Mouse (Mus musculus): ENCODE results near the gene Pttg1. TPM values are rescaled to one million over a fixed set of nuclear protein-coding genes. Genes with fewer than 3 reads are reported as not detected.

Gene Pttg1
- 88.3 and 88.4 TPM in 2 replicates for polyA plus RNA-seq (2015; fragmentation: Nextera tagmentation; extraction: Ambion mirVana)

DNA sequence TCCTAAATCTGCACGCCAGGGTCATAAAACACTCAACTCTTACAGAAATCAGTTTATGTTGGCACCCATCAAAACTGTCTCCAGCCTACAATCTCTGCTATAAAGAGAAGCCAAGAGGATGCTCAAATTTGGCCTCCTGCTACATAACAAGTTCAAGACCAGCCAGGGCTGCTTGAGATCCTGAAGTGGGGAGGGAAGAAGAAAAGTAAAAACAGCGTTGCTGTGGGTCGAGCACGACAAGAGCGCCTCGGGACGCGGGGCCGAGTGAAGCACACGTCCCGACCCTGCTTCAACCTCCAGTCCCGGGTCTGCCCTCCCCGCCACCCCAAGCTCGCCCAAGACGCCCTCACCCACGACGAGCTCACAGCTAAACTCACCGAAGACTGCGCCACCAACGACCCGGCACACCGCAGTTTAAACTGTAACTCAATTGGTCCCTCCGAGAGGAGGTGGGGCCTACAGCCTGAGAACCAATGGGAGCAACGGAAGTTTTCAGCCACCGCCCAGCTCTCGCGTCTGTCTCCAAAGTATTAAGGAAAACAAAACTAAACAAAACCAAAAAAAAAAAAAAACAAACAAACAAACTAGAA, at the start of gene Pttg1:
Pttg1 (minus strand) TSS at position 428 of the 590 bp plus-strand sequence.
- ATAC-seq = peak; percentile 96
- Histone ChIP-seq H3K4me2 (replicated peaks; ENCODE audit: low read depth) (peak within 1 kb of the TSS; percentile 70), H3K4me1 (replicated peaks; ENCODE audit: control insufficient read depth, insufficient read depth, low read length) (no peaks in the 10 kb centered on the region), H3K27me3 (replicated peaks; ENCODE audit: control insufficient read depth, insufficient read depth, low read length) (no peaks in the 10 kb centered on the region), H3K27ac (ENCODE audit: low read depth, low read length) (no peak within 1 kb of the TSS), H3K36me3 (ENCODE audit: control insufficient read depth, insufficient read depth) (peaks cover 20% of the 10 kb centered on the region; the same call in 1 of the 2 replicates), H3K9ac (ENCODE audit: low read depth, low read length) (peak within 1 kb of the TSS; percentile 63), H3K9me3 (ENCODE audit: control insufficient read depth) (no peaks in the 10 kb centered on the region), H3K4me3 (ENCODE audit: low read depth, low read length) (peak within 1 kb of the TSS; percentile 61)
- WGBS = 2% methylated on average over 27 of the region's 27 CpGs
- TF ChIP-seq CTCF (IDR thresholded peaks at IDR 0.05; ENCODE audit: low read depth) = 0 out of 2 replicates have a peak, but pooled peaks have one; percentile 8

DNA sequence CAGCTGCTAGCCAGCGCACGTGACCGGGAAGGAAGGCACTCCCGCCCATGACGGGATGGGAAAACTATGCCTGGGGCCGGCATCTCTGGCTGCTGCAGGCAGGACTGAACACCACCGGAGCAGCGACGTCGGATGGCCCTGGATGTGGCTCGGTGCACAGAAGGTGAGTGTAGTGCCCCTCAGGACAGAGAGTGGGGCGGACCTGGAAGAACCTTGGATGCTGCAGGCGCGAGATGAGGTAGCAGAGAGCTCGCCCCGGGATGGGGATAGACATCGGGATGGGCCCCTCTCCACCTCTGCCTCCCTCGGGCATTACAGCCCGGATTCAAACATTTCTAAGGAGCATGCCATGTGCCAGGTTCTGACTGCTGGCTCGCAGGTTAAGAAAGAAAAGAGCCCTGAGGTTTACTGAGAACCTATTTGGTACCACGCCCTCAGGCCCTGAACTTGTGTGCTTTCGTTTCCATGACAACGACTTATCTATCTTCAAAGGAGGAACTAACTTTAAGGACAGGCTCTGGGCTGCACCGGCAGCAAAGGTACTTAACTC, 48.2 kb upstream of the Pttg1 start, which contains the start of gene C1qtnf2:
C1qtnf2 (plus strand) TSS at position 52 of the 550 bp plus-strand sequence.
- TF ChIP-seq CTCF (IDR thresholded peaks at IDR 0.05; ENCODE audit: low read depth) = no peak
- Histone ChIP-seq H3K9ac (ENCODE audit: low read depth, low read length) (no peak within 1 kb of the TSS; the same call in 1 of the 2 replicates), H3K4me3 (ENCODE audit: low read depth, low read length) (peak within 1 kb of the TSS; percentile 31), H3K27me3 (replicated peaks; ENCODE audit: control insufficient read depth, insufficient read depth, low read length) (no peaks in the 10 kb centered on the region), H3K4me1 (replicated peaks; ENCODE audit: control insufficient read depth, insufficient read depth, low read length) (no peaks in the 10 kb centered on the region), H3K36me3 (ENCODE audit: control insufficient read depth, insufficient read depth) (no peaks in the 10 kb centered on the region), H3K4me2 (replicated peaks; ENCODE audit: low read depth) (peak within 1 kb of the TSS; percentile 64), H3K27ac (ENCODE audit: low read depth, low read length) (no peak within 1 kb of the TSS), H3K9me3 (ENCODE audit: control insufficient read depth) (no peaks in the 10 kb centered on the region)
- 4% methylated on average over 24 of the region's 24 CpGs for WGBS
- peak; percentile 63 for ATAC-seq

DNA sequence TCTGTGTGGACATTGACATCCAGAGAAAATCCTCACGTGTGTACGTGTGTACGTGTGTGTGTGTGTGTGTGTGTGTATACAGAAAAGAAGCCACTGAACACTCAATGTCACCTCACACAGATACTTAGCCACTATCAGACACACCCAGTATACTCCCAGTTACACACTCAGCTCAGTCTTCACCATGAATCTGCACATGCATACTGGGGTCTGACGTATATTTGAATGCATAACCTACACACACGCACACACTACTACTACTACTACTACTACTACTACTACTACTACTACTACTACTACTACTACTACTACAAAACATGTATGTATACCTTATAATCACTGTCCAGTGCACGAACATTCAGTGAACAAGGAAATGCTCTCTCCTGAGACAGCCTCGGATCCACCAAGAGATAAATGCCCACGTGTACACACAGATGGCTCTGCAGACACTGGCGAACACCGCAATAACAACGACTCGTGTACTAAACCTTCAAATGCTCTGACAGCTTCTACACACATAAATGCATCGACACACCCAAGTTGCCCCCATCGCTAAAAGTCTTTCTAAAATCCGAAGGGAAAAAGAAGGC, 47.7 kb upstream of the Pttg1 start:
- WGBS = 38% methylated on average over 15 of the region's 15 CpGs
- no peak overlapping the region for H3K27ac ChIP-seq (ENCODE audit: low read depth, low read length)
- H3K4me3 ChIP-seq (ENCODE audit: low read depth, low read length) = peak overlapping the region; percentile 31
- H3K4me2 ChIP-seq (replicated peaks; ENCODE audit: low read depth) = peak overlapping the region; percentile 64
- TF ChIP-seq CTCF (IDR thresholded peaks at IDR 0.05; ENCODE audit: low read depth) = no peak
- H3K36me3 ChIP-seq (ENCODE audit: control insufficient read depth, insufficient read depth) = no peaks in the 10 kb centered on the region
- no peak overlapping the region for H3K9ac ChIP-seq (ENCODE audit: low read depth, low read length)
- no peaks in the 10 kb centered on the region for H3K4me1 ChIP-seq (replicated peaks; ENCODE audit: control insufficient read depth, insufficient read depth, low read length)
- no peaks in the 10 kb centered on the region for H3K27me3 ChIP-seq (replicated peaks; ENCODE audit: control insufficient read depth, insufficient read depth, low read length)
- ATAC-seq = no peak
- no peaks in the 10 kb centered on the region for H3K9me3 ChIP-seq (ENCODE audit: control insufficient read depth)

DNA sequence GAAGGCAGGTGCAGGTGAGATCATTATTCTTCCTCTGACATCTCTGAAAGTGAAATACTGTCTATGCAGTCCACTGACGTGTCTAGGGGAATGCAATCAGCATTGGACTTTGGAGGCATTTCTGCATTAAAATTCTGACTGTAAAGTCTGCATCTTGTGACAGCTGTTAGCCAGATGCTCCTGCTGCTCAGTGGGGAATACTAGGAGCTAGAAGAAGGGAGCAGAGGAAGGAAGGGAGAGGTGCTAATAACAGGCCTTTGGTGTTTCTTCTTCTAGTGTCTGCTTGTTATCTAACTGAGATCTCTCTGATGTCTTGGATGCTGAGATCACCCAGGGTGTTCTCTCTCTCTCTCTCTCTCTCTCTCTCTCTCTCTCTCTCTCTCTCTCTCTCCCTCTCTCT, 47.1 kb upstream of the Pttg1 start:
- H3K9me3 ChIP-seq (ENCODE audit: control insufficient read depth) = no peaks in the 10 kb centered on the region
- no peak overlapping the region for H3K27ac ChIP-seq (ENCODE audit: low read depth, low read length)
- no peak overlapping the region for H3K4me2 ChIP-seq (replicated peaks; ENCODE audit: low read depth)
- WGBS = 34% methylated on average over 1 of the region's 1 CpGs
- no peaks in the 10 kb centered on the region for H3K27me3 ChIP-seq (replicated peaks; ENCODE audit: control insufficient read depth, insufficient read depth, low read length)
- no peaks in the 10 kb centered on the region for H3K4me1 ChIP-seq (replicated peaks; ENCODE audit: control insufficient read depth, insufficient read depth, low read length)
- ATAC-seq = no peak
- H3K36me3 ChIP-seq (ENCODE audit: control insufficient read depth, insufficient read depth) = no peaks in the 10 kb centered on the region
- H3K9ac ChIP-seq (ENCODE audit: low read depth, low read length) = no peak overlapping the region
- TF ChIP-seq CTCF (IDR thresholded peaks at IDR 0.05; ENCODE audit: low read depth) = no peak
- no peak overlapping the region for H3K4me3 ChIP-seq (ENCODE audit: low read depth, low read length)

DNA sequence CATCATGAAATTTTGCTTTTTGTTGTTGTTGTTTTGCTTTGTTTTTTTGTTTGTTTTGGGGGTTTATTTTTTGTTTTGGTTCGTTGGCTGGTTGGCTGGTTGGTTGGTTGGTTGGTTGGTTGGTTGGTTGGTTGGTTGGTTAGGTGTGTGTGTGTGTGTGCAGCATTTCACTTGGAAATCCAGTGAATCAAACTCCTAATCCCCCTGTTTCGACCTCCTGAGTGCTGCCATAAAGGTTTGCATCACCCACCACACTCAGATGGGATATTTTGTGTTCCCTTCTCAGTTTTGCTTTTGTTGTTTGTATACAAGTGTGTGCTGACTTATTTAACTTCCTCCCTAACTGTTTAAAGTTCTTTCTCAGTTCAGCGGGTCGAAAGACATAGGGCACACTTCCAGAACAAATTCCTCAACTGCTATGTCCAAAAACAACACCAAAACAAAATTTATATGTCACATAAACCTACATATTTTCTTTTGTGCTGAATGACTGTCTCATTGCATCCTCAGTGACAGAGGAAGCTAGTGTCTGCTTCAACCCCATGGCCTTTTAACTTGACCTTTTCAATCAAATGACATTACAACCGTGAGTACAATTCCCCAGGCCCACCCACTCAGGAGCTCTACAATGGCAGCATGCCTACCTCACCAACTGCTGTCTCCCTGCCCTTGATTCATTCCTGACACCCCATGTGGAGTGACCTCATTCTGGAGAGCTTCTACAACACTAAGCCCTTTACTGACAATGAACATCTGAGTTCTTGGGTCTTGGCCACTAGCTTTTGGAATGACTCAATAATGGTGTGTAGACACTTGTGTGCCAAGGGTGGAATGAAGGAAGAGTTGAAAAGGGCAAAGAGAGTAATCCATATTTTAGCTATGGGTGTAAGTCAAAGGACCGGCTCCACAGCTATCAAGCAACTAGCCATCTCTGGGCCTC, 45.1 kb upstream of the Pttg1 start:
- WGBS = 68% methylated on average over 6 of the region's 6 CpGs
- H3K4me1 ChIP-seq (replicated peaks; ENCODE audit: control insufficient read depth, insufficient read depth, low read length) = no peaks in the 10 kb centered on the region
- ATAC-seq = no peak

More for the DNA sequence above, 45.1 kb upstream of the Pttg1 start:
- H3K36me3 ChIP-seq (ENCODE audit: control insufficient read depth, insufficient read depth) = no peaks in the 10 kb centered on the region
- no peak overlapping the region for H3K9ac ChIP-seq (ENCODE audit: low read depth, low read length)
- no peaks in the 10 kb centered on the region for H3K27me3 ChIP-seq (replicated peaks; ENCODE audit: control insufficient read depth, insufficient read depth, low read length)
- no peaks in the 10 kb centered on the region for H3K9me3 ChIP-seq (ENCODE audit: control insufficient read depth)
- H3K4me3 ChIP-seq (ENCODE audit: low read depth, low read length) = no peak overlapping the region
- H3K4me2 ChIP-seq (replicated peaks; ENCODE audit: low read depth) = no peak overlapping the region
- no peak overlapping the region for H3K27ac ChIP-seq (ENCODE audit: low read depth, low read length)
- TF ChIP-seq CTCF (IDR thresholded peaks at IDR 0.05; ENCODE audit: low read depth) = no peak
